Comparison of ENCODE assay signal across 19 mouse cellular contexts in the genomic region with DNA sequence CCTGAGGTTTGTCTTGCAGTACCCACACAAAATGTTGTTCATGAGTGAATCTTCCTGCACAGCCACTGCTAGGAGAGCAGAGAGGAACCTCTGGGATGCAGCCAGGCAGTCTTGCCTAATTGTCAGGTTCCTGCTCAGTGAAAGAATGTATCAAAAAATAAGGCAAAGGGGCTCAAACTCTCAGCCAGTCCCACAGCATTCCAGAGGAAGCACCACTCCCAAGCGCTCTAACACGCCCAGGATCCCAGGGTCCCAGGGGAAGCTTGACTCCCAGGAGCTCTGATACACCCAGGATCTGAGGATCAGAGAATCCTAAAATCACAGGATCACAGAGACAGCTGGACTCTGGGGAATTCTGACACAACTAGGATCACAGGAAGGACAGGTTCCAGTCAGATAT.
"Had no signal": no experiment of that assay in that cellular context is flagged by ENCODE, and none has a peak within 500 bp of the region (broad histone marks: within the 10 kb centered on the region; RNA-seq: fewer than 3 reads in every experiment).

No protein-coding gene starts in this region.

- H3K27me3 ChIP-seq: lung, embryonic 15.5 days; midbrain, embryonic 13.5 days; neural tube, embryonic 13.5 days; neural tube, embryonic 15.5 days had no signal

- H3K4me1 ChIP-seq: lung, embryonic 15.5 days; midbrain, embryonic 10.5 days; midbrain, embryonic 13.5 days; neural tube, embryonic 13.5 days; neural tube, embryonic 15.5 days had no signal

- H3K27ac ChIP-seq: liver, embryonic 14.5 days; lung, embryonic 15.5 days; midbrain, embryonic 10.5 days; midbrain, embryonic 13.5 days; neural tube, embryonic 13.5 days; neural tube, embryonic 15.5 days had no signal

- H3K36me3 ChIP-seq: lung, embryonic 15.5 days; midbrain, embryonic 10.5 days; midbrain, embryonic 13.5 days; neural tube, embryonic 13.5 days; neural tube, embryonic 15.5 days had no signal

- H3K4me2 ChIP-seq: lung, embryonic 15.5 days; midbrain, embryonic 13.5 days; neural tube, embryonic 13.5 days; neural tube, embryonic 15.5 days had no signal

- H3K9me3 ChIP-seq: lung, embryonic 15.5 days; midbrain, embryonic 10.5 days; neural tube, embryonic 15.5 days had no signal

- ATAC-seq: midbrain, embryonic 13.5 days; midbrain, embryonic 16.5 days had no signal

- DNase-seq: lung, adult 18-20 months; lung, postnatal 10 days; lung, postnatal 4 days; retina, postnatal 1 day; right cerebral cortex, adult 18-20 months; right cerebral cortex, postnatal 25 days; right cerebral cortex, postnatal 4 days; spleen, adult 18-20 months; thymus, adult 18-20 months; thymus, postnatal 14 days; thymus, postnatal 36 days had no signal

- H3K4me3 ChIP-seq: lung, embryonic 15.5 days; midbrain, embryonic 10.5 days; midbrain, embryonic 13.5 days; myocyte; neural tube, embryonic 13.5 days; neural tube, embryonic 15.5 days had no signal

- H3K9ac ChIP-seq: liver, embryonic 14.5 days; lung, embryonic 15.5 days; midbrain, embryonic 13.5 days; neural tube, embryonic 13.5 days; neural tube, embryonic 15.5 days had no signal
